Comparison of ENCODE assay signal across 25 mouse cellular contexts in genomic region chr6:112546033-112546432, GRCm38 (mm10). TPM values are rescaled to one million over a fixed set of nuclear protein-coding genes. Genes with fewer than 3 reads are reported as not detected.
"Had no signal": no experiment of that assay in that cellular context is flagged by ENCODE, and none has a peak within 500 bp of the region (broad histone marks: within the 10 kb centered on the region; RNA-seq: fewer than 3 reads in every experiment).

No protein-coding gene starts in this region.

- H3K4me2 ChIP-seq: heart, embryonic 13.5 days; heart, embryonic 15.5 days; hindbrain, embryonic 13.5 days; hindbrain, embryonic 15.5 days; limb, embryonic 13.5 days; limb, embryonic 15.5 days; liver, embryonic 12.5 days had no signal

- H3K27me3 ChIP-seq: heart, embryonic 13.5 days; heart, embryonic 15.5 days; hindbrain, embryonic 13.5 days; hindbrain, embryonic 15.5 days; liver, embryonic 12.5 days had no signal

- DNase-seq: gastrocnemius, postnatal 14 days; gastrocnemius, postnatal 36 days; heart, adult 18-20 months; heart, postnatal 14 days; heart, postnatal 36 days; kidney, adult 11 months; kidney, adult 2 months; kidney, adult 9 months; kidney, postnatal 10 days; kidney, postnatal 25 days; layer of hippocampus, adult 9-11 months; layer of hippocampus, postnatal 36 days; left cerebral cortex, postnatal 4 days had no signal

- ATAC-seq: hindbrain, postnatal 0 days; intestine, embryonic 16.5 days; liver, embryonic 12.5 days had no signal

- H3K4me1 ChIP-seq: heart, embryonic 13.5 days; heart, embryonic 15.5 days; hindbrain, embryonic 13.5 days; hindbrain, embryonic 15.5 days; limb, embryonic 15.5 days; liver, embryonic 12.5 days had no signal

- H3K36me3 ChIP-seq: heart, embryonic 10.5 days; heart, embryonic 13.5 days; heart, embryonic 15.5 days; hindbrain, embryonic 13.5 days; hindbrain, embryonic 15.5 days; limb, embryonic 13.5 days; limb, embryonic 15.5 days; liver, embryonic 12.5 days had no signal

- H3K9me3 ChIP-seq: heart, embryonic 10.5 days; heart, embryonic 13.5 days; heart, embryonic 15.5 days; hindbrain, embryonic 13.5 days; hindbrain, embryonic 15.5 days; limb, embryonic 13.5 days; limb, embryonic 15.5 days; liver, embryonic 12.5 days had no signal

- H3K9ac ChIP-seq: heart, embryonic 13.5 days; heart, embryonic 15.5 days; hindbrain, embryonic 13.5 days; hindbrain, embryonic 15.5 days; limb, embryonic 13.5 days; limb, embryonic 15.5 days; liver, embryonic 12.5 days; liver, embryonic 14.5 days had no signal

- H3K27ac ChIP-seq: heart, embryonic 10.5 days; heart, embryonic 13.5 days; heart, embryonic 15.5 days; hindbrain, embryonic 13.5 days; hindbrain, embryonic 15.5 days; hindbrain, postnatal 0 days; limb, embryonic 13.5 days; limb, embryonic 15.5 days; liver, embryonic 12.5 days; liver, embryonic 14.5 days had no signal

- H3K4me3 ChIP-seq: heart, embryonic 10.5 days; heart, embryonic 13.5 days; heart, embryonic 15.5 days; hindbrain, embryonic 13.5 days; hindbrain, embryonic 15.5 days; limb, embryonic 13.5 days; limb, embryonic 15.5 days; liver, embryonic 12.5 days had no signal

RNA-seq across cellular contexts. Expression of gene Oxtr, which starts 56.3 kb away (rescaled TPM):
- polyA plus RNA-seq: liver, adult 2 months; liver, embryonic 12.5 days had no signal
